Mouse (Mus musculus): ENCODE data around the gene Lgi1. TPM values are rescaled to one million over a fixed set of nuclear protein-coding genes. Genes with fewer than 3 reads are reported as not detected.

Lgi1 gene
- polyA plus RNA-seq, 1 experiment from 2014 or later: 24.0 TPM

GRCm38 (mm10) chr19:38348271-38349012, 84.1 kb downstream of the Lgi1 start:
- H3K4me2 ChIP-seq (ENCODE audit: low read depth, low read length): peak overlapping the region; percentile 20; the same call in 1 of the 2 replicates

DNA sequence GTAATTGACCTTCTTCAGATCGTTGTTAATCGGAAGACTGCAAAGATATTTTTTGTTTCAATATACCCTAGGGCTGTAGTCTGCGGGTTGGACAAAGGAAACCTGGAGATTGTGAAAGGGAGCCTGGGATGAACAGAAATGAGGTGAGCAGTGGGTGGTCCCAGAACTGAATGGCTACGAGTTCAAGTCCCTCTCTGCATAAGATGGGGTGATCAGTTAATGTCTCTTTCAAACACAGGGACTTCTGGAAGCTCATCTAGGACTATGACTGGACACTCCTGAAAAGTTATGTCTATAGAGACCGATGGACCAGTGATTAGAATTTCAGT, 84.6 kb downstream of the Lgi1 start:
- peak overlapping the region; percentile 20; the same call in 1 of the 2 replicates for H3K4me3 ChIP-seq (ENCODE audit: low read depth, low read length)
- no peaks in the 10 kb centered on the region for H3K36me3 ChIP-seq (ENCODE audit: control insufficient read depth, insufficient read depth, low read length)
- H3K9ac ChIP-seq (replicated peaks; ENCODE audit: low read depth, low read length): no peak overlapping the region
- no peaks in the 10 kb centered on the region for H3K27me3 ChIP-seq (ENCODE audit: control insufficient read depth, insufficient read depth, low read length)
- H3K27ac ChIP-seq (ENCODE audit: low read depth, low read length): peak overlapping the region; percentile 52; the same call in 1 of the 2 replicates
- ATAC-seq (ENCODE audit: low read depth): peak; percentile 8; the same call in 1 of the 2 replicates
- peak overlapping the region; percentile 20; the same call in 1 of the 2 replicates for H3K4me2 ChIP-seq (ENCODE audit: low read depth, low read length)
- 51% methylated on average over 5 of the region's 5 CpGs for WGBS
- no peaks in the 10 kb centered on the region for H3K9me3 ChIP-seq (ENCODE audit: control insufficient read depth, low read length)
- 0 out of 2 replicates have a peak, but pooled peaks cover 3% of the 10 kb centered on the region for H3K4me1 ChIP-seq (ENCODE audit: control insufficient read depth, insufficient read depth, low read length)

More at GRCm38 (mm10) chr19:38348271-38349012, 84.1 kb downstream of the Lgi1 start:
- Histone ChIP-seq H3K36me3 (ENCODE audit: control insufficient read depth, insufficient read depth, low read length) (no peaks in the 10 kb centered on the region), H3K4me1 (ENCODE audit: control insufficient read depth, insufficient read depth, low read length) (0 out of 2 replicates have a peak, but pooled peaks cover 3% of the 10 kb centered on the region), H3K27me3 (ENCODE audit: control insufficient read depth, insufficient read depth, low read length) (no peaks in the 10 kb centered on the region), H3K4me3 (ENCODE audit: low read depth, low read length) (peak overlapping the region; percentile 20; the same call in 1 of the 2 replicates), H3K27ac (ENCODE audit: low read depth, low read length) (peak overlapping the region; percentile 66; the same call in 1 of the 2 replicates), H3K9me3 (ENCODE audit: control insufficient read depth, low read length) (no peaks in the 10 kb centered on the region), H3K9ac (replicated peaks; ENCODE audit: low read depth, low read length) (no peak overlapping the region)
- peak; percentile 71 for ATAC-seq (ENCODE audit: low read depth)
- WGBS: 15% methylated on average over 13 of the region's 13 CpGs

DNA sequence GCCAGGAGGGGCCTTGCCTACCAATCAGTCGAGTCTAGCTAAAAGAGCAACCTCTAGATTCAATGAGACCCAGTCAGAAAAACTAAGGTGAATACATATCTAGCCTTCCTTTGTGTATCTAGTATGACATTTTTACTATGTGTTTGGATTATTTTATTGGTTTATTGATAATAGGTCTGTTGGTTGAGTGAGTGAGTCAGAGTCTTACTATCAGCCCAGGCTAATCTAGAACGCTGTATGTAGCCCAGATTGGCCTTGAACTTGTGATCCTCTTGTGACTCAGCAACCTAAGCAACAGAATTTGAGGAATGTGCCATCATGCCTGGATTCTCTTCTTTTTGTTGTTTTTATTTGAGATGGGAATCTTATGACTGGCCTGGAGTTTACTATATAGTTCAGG, 86.9 kb downstream of the Lgi1 start:
- 91% methylated on average over 2 of the region's 2 CpGs for WGBS
- no peak for ATAC-seq (ENCODE audit: low read depth)
- H3K27me3 ChIP-seq (ENCODE audit: control insufficient read depth, insufficient read depth, low read length): no peaks in the 10 kb centered on the region
- H3K27ac ChIP-seq (ENCODE audit: low read depth, low read length): no peak overlapping the region
- no peaks in the 10 kb centered on the region for H3K36me3 ChIP-seq (ENCODE audit: control insufficient read depth, insufficient read depth, low read length)
- no peak overlapping the region for H3K4me3 ChIP-seq (ENCODE audit: low read depth, low read length)
- H3K9ac ChIP-seq (replicated peaks; ENCODE audit: low read depth, low read length): no peak overlapping the region
- 0 out of 2 replicates have a peak, but pooled peaks cover 3% of the 10 kb centered on the region for H3K4me1 ChIP-seq (ENCODE audit: control insufficient read depth, insufficient read depth, low read length)
- H3K4me2 ChIP-seq (ENCODE audit: low read depth, low read length): no peak overlapping the region
- H3K9me3 ChIP-seq (ENCODE audit: control insufficient read depth, low read length): no peaks in the 10 kb centered on the region

GRCm38 (mm10) chr19:38351728-38352127, 87.4 kb downstream of the Lgi1 start:
- Histone ChIP-seq H3K4me3 (ENCODE audit: low read depth, low read length) (no peak overlapping the region), H3K4me1 (ENCODE audit: control insufficient read depth, insufficient read depth, low read length) (0 out of 2 replicates have a peak, but pooled peaks cover 3% of the 10 kb centered on the region), H3K4me2 (ENCODE audit: low read depth, low read length) (no peak overlapping the region), H3K27ac (ENCODE audit: low read depth, low read length) (no peak overlapping the region), H3K27me3 (ENCODE audit: control insufficient read depth, insufficient read depth, low read length) (no peaks in the 10 kb centered on the region), H3K9me3 (ENCODE audit: control insufficient read depth, low read length) (no peaks in the 10 kb centered on the region), H3K9ac (replicated peaks; ENCODE audit: low read depth, low read length) (no peak overlapping the region), H3K36me3 (ENCODE audit: control insufficient read depth, insufficient read depth, low read length) (no peaks in the 10 kb centered on the region)
- no peak for ATAC-seq (ENCODE audit: low read depth)
- 93% methylated on average over 3 of the region's 3 CpGs for WGBS

- no peak overlapping the region for H3K9ac ChIP-seq (replicated peaks; ENCODE audit: low read depth, low read length)
- ATAC-seq (ENCODE audit: low read depth): peak; percentile 54
- no peaks in the 10 kb centered on the region for H3K36me3 ChIP-seq (ENCODE audit: control insufficient read depth, insufficient read depth, low read length)
- no peak overlapping the region for H3K27ac ChIP-seq (ENCODE audit: low read depth, low read length)
- no peaks in the 10 kb centered on the region for H3K27me3 ChIP-seq (ENCODE audit: control insufficient read depth, insufficient read depth, low read length)
- 46% methylated on average over 6 of the region's 6 CpGs for WGBS
- H3K4me1 ChIP-seq (ENCODE audit: control insufficient read depth, insufficient read depth, low read length): 0 out of 2 replicates have a peak, but pooled peaks cover 3% of the 10 kb centered on the region
- no peak overlapping the region for H3K4me2 ChIP-seq (ENCODE audit: low read depth, low read length)
- no peak overlapping the region for H3K4me3 ChIP-seq (ENCODE audit: low read depth, low read length)
- no peaks in the 10 kb centered on the region for H3K9me3 ChIP-seq (ENCODE audit: control insufficient read depth, low read length)
These were observed 88.3 kb downstream of the Lgi1 start for GRCm38 (mm10) chr19:38352495-38353130.

DNA sequence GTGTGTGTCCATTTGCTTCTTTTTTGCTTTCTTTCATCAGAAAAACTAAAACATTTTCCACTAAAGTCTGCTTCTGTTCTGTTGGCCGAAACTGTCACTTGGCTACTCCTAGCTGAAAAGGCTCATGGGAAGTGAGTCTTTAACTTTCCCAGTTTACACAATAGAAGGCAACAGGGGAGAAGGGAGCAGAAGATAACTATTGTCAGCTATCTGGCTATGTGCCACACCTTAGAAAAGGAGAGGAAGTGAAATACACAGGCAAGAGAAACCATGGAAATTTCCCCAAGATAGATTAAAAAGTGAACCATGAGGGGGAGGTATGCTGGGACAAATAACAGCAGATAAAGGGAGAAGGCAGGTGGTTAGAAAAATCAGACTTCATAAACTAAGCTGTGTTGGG, 89.9 kb downstream of the Lgi1 start:
- Histone ChIP-seq H3K36me3 (ENCODE audit: control insufficient read depth, insufficient read depth, low read length) (no peaks in the 10 kb centered on the region), H3K9ac (replicated peaks; ENCODE audit: low read depth, low read length) (no peak overlapping the region), H3K4me1 (ENCODE audit: control insufficient read depth, insufficient read depth, low read length) (no peaks in the 10 kb centered on the region), H3K27me3 (ENCODE audit: control insufficient read depth, insufficient read depth, low read length) (no peaks in the 10 kb centered on the region), H3K4me2 (ENCODE audit: low read depth, low read length) (no peak overlapping the region), H3K9me3 (ENCODE audit: control insufficient read depth, low read length) (no peaks in the 10 kb centered on the region), H3K27ac (ENCODE audit: low read depth, low read length) (no peak overlapping the region), H3K4me3 (ENCODE audit: low read depth, low read length) (no peak overlapping the region)
- no peak for ATAC-seq (ENCODE audit: low read depth)
- 85% methylated on average over 1 of the region's 1 CpGs for WGBS

- Histone ChIP-seq H3K9ac (replicated peaks; ENCODE audit: low read depth, low read length) (no peak overlapping the region), H3K4me3 (ENCODE audit: low read depth, low read length) (no peak overlapping the region), H3K4me2 (ENCODE audit: low read depth, low read length) (no peak overlapping the region), H3K36me3 (ENCODE audit: control insufficient read depth, insufficient read depth, low read length) (no peaks in the 10 kb centered on the region), H3K4me1 (ENCODE audit: control insufficient read depth, insufficient read depth, low read length) (no peaks in the 10 kb centered on the region), H3K9me3 (ENCODE audit: control insufficient read depth, low read length) (no peaks in the 10 kb centered on the region), H3K27ac (ENCODE audit: low read depth, low read length) (no peak overlapping the region), H3K27me3 (ENCODE audit: control insufficient read depth, insufficient read depth, low read length) (no peaks in the 10 kb centered on the region)
- 71% methylated on average over 10 of the region's 10 CpGs for WGBS
- ATAC-seq (ENCODE audit: low read depth): no peak
These were observed 90.6 kb downstream of the Lgi1 start for GRCm38 (mm10) chr19:38354819-38355360.

DNA sequence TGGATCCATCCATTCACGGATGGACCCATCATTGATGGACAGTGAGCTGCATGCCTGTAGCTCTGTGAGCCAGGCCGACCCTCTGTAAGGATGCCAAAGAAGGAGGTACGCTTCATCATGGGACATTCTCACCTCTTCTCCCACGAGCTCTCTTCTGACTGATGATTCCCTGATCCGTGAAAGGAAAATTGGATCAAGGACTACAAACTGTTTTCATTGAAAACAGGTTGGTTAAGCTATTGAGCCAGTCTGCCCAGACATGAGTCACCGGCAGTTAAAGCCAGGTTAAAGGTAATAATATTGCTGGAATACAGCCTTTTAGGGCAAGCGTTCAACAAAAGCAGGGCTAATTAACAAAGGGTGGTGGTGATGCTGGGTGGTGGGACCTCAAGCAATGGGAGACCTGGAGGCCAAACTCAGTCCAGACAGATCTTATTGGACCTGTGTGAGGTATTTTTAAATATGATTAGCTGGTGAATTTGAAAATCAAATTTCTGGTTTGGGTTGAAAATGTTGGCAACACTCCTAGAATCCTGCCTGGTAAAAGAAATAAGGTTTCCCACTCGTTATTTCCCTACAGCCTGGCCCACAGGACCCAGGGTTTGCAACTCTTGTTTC, 92.0 kb downstream of the Lgi1 start:
- Histone ChIP-seq H3K36me3 (ENCODE audit: control insufficient read depth, insufficient read depth, low read length) (no peaks in the 10 kb centered on the region), H3K27ac (ENCODE audit: low read depth, low read length) (no peak overlapping the region), H3K4me1 (ENCODE audit: control insufficient read depth, insufficient read depth, low read length) (no peaks in the 10 kb centered on the region), H3K4me2 (ENCODE audit: low read depth, low read length) (no peak overlapping the region), H3K9me3 (ENCODE audit: control insufficient read depth, low read length) (no peaks in the 10 kb centered on the region), H3K9ac (replicated peaks; ENCODE audit: low read depth, low read length) (no peak overlapping the region), H3K4me3 (ENCODE audit: low read depth, low read length) (no peak overlapping the region), H3K27me3 (ENCODE audit: control insufficient read depth, insufficient read depth, low read length) (no peaks in the 10 kb centered on the region)
- WGBS: 80% methylated on average over 8 of the region's 8 CpGs
- ATAC-seq (ENCODE audit: low read depth): no peak
